In the genomic region with DNA sequence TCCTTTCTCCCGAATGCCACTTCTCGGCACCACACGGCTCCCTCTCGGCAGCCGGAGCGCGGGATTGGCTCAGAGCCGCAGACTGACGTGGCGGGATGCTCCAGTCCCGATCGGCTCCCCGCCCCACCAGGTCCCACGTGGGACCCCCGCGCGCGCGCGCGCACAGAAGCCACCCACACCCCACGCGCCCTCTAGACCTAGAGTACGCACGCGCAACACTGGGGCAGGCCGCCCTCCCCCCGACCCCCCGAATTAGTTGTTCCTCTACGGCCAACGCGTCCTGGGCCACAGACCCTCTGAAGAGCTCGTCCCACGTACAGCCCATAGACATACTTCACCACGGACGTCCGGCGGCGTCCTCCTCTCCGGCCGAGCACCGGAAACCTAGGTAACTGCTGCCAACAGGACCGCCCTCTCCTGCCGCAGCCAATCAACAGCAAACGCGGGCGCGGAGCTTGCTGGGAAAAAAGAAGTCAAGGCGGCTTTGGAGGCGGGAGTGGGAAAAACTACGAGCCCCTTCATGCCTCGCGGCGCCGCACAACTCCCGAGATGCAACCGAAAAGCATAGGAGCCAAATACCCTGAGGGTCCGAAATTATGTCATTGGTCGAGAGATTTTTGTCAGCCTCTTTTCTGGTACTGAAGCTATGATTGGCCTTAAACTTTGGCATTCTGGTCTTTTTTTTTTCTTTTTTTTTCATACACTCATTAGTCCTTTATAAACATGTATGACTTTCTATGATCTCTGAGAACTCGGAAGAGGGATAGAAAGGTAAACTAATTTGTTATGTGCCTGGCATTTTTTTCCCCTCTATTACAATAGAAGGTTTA, we compare ENCODE assay signal across 8 mouse cellular contexts. TPM values are rescaled to one million over a fixed set of nuclear protein-coding genes. Genes with fewer than 3 reads are reported as not detected.
DNase-seq lines count a peak whose midpoint lies in the region; ATAC-seq and TF ChIP-seq lines count a peak whose summit lies in the region.

Gene Txlna (minus strand): TSS at position 428 of the 830 bp plus-strand sequence.

- peak within 1 kb of the TSS; percentile 95 for H3K27ac ChIP-seq in embryonic facial prominence, embryonic 13.5 days
- peak within 1 kb of the TSS; percentile 94 for H3K27ac ChIP-seq in kidney, adult 2 months (ENCODE audit: insufficient read depth, low read depth, low read length)
- peak within 1 kb of the TSS; percentile 93 for H3K27ac ChIP-seq in limb, embryonic 12.5 days
- H3K27ac ChIP-seq in midbrain, embryonic 15.5 days, result peak within 1 kb of the TSS; percentile 97
- H3K27ac ChIP-seq in spleen, adult 2 months (ENCODE audit: insufficient read depth, low read length), result peak within 1 kb of the TSS; percentile 90

- H3K4me3 ChIP-seq in embryonic facial prominence, embryonic 13.5 days, result peak within 1 kb of the TSS; percentile 55
- peak within 1 kb of the TSS; percentile 94 for H3K4me3 ChIP-seq in kidney, adult 2 months (ENCODE audit: insufficient read depth, low read depth, low read length)
- peak within 1 kb of the TSS; percentile 67 for H3K4me3 ChIP-seq in limb, embryonic 12.5 days (replicated peaks)
- peak within 1 kb of the TSS; percentile 74 for H3K4me3 ChIP-seq in midbrain, embryonic 15.5 days
- H3K4me3 ChIP-seq in spleen, adult 2 months (ENCODE audit: extremely low read depth, insufficient read depth, insufficient read length), result peak within 1 kb of the TSS; percentile 79

- TF ChIP-seq POLR2A in kidney, adult 2 months (IDR thresholded peaks at IDR 0.05; ENCODE audit: low read depth, low read length), result peak; percentile 41
- TF ChIP-seq POLR2A in spleen, adult 2 months (IDR thresholded peaks at IDR 0.05; ENCODE audit: low read depth, low read length), result peak; percentile 80

- no peak for TF ChIP-seq CTCF in kidney, adult 2 months (conservative IDR thresholded peaks at IDR 0.05; ENCODE audit: insufficient read depth, insufficient read length, low read depth, low read length)
- TF ChIP-seq CTCF in spleen, adult 2 months (IDR thresholded peaks at IDR 0.05; ENCODE audit: extremely low read depth, insufficient read depth, insufficient read length, insufficient replicate concordance), result no peak

- peak; percentile 93 for ATAC-seq in embryonic facial prominence, embryonic 13.5 days (ENCODE audit: insufficient number of reproducible peaks, insufficient read depth, low FRiP score, low TSS enrichment, low read depth)
- ATAC-seq in limb, embryonic 12.5 days (ENCODE audit: insufficient number of reproducible peaks, insufficient read depth, low FRiP score, low TSS enrichment, low read depth), result peak; percentile 96
- peak; percentile 97 for ATAC-seq in midbrain, embryonic 15.5 days (replicated peaks)

- H3K27me3 ChIP-seq in embryonic facial prominence, embryonic 13.5 days, result no peaks in the 10 kb centered on the region
- H3K27me3 ChIP-seq in kidney, adult 2 months (replicated peaks; ENCODE audit: control insufficient read depth, insufficient read depth, low read length), result no peaks in the 10 kb centered on the region
- no peaks in the 10 kb centered on the region for H3K27me3 ChIP-seq in limb, embryonic 12.5 days
- no peaks in the 10 kb centered on the region for H3K27me3 ChIP-seq in midbrain, embryonic 15.5 days (replicated peaks)
- no peaks in the 10 kb centered on the region for H3K27me3 ChIP-seq in spleen, adult 2 months (ENCODE audit: control insufficient read depth, insufficient read depth, low read length)

- peak within 1 kb of the TSS; percentile 80 for H3K4me2 ChIP-seq in embryonic facial prominence, embryonic 13.5 days
- peak within 1 kb of the TSS; percentile 94 for H3K4me2 ChIP-seq in limb, embryonic 12.5 days
- peak within 1 kb of the TSS; percentile 95 for H3K4me2 ChIP-seq in midbrain, embryonic 15.5 days

- peak; percentile 96 for DNase-seq in 3134 (ENCODE audit: extremely low read depth, insufficient read length, low spot score)
- peak; percentile 97 to 98 for DNase-seq in adrenal gland, postnatal 36 days
- DNase-seq in heart, adult 18-20 months, result peak; percentile 98
- DNase-seq in kidney, adult 2 months, result peak; percentile 99
- DNase-seq in spleen, adult 2 months (ENCODE audit: low read depth in 1 of 2, low spot score in 2 of 2), result peak; percentile 88 to 96

- H3K36me3 ChIP-seq in embryonic facial prominence, embryonic 13.5 days, result peaks cover 57% of the 10 kb centered on the region
- peaks cover 2% of the 10 kb centered on the region; the same call in 1 of the 2 replicates for H3K36me3 ChIP-seq in kidney, adult 2 months (ENCODE audit: control insufficient read depth, insufficient read depth, low read length)
- peaks cover 62% of the 10 kb centered on the region for H3K36me3 ChIP-seq in limb, embryonic 12.5 days
- H3K36me3 ChIP-seq in midbrain, embryonic 15.5 days (replicated peaks), result peaks cover 21% of the 10 kb centered on the region; the same call in 1 of the 2 replicates
- H3K36me3 ChIP-seq in spleen, adult 2 months (ENCODE audit: control insufficient read depth, insufficient read depth, low read length), result peaks cover 17% of the 10 kb centered on the region

- WGBS in embryonic facial prominence, embryonic 13.5 days, result under 1% methylated on average over 60 of the region's 60 CpGs
- under 1% methylated on average over 59 of the region's 60 CpGs for WGBS in kidney, adult 2 months
- under 1% methylated on average over 60 of the region's 60 CpGs for WGBS in limb, embryonic 12.5 days
- WGBS in midbrain, embryonic 15.5 days, result under 1% methylated on average over 50 of the region's 60 CpGs
- under 1% methylated on average over 60 of the region's 60 CpGs for WGBS in spleen, adult 2 months

- peak within 1 kb of the TSS; percentile 81 for H3K9ac ChIP-seq in embryonic facial prominence, embryonic 13.5 days
- H3K9ac ChIP-seq in limb, embryonic 12.5 days (replicated peaks), result peak within 1 kb of the TSS; percentile 84
- H3K9ac ChIP-seq in midbrain, embryonic 15.5 days, result peak within 1 kb of the TSS; percentile 65

- peaks cover 35% of the 10 kb centered on the region for H3K4me1 ChIP-seq in embryonic facial prominence, embryonic 13.5 days
- H3K4me1 ChIP-seq in kidney, adult 2 months (ENCODE audit: control insufficient read depth, insufficient read depth, low read length), result peaks cover 7% of the 10 kb centered on the region; the same call in 1 of the 2 replicates
- H3K4me1 ChIP-seq in limb, embryonic 12.5 days (replicated peaks), result peaks cover 26% of the 10 kb centered on the region
- peaks cover 26% of the 10 kb centered on the region for H3K4me1 ChIP-seq in midbrain, embryonic 15.5 days
- peaks cover 4% of the 10 kb centered on the region; the same call in 1 of the 2 replicates for H3K4me1 ChIP-seq in spleen, adult 2 months (ENCODE audit: control insufficient read depth, insufficient read depth, insufficient read length)

- H3K9me3 ChIP-seq in embryonic facial prominence, embryonic 13.5 days, result no peaks in the 10 kb centered on the region
- no peaks in the 10 kb centered on the region for H3K9me3 ChIP-seq in limb, embryonic 12.5 days
- no peaks in the 10 kb centered on the region for H3K9me3 ChIP-seq in midbrain, embryonic 15.5 days

RNA-seq across cellular contexts. Expression of gene Txlna, which starts in this region (rescaled TPM):
- 10 to 100 TPM; 61.0 to 69.8 TPM for total RNA-seq in adrenal gland, postnatal 36 days (2021)
- polyA plus RNA-seq in embryonic facial prominence, embryonic 13.5 days (2015; fragmentation: Nextera tagmentation; extraction: Ambion mirVana), result 90.7 and 92.9 TPM in 2 replicates
- 10 to 100 TPM; 22.8 to 24.4 TPM for total RNA-seq in heart, adult 18-20 months (2021)
- polyA plus RNA-seq in kidney, adult 2 months (2012; rRNA removed), result 22.7 and 24.3 TPM in 2 replicates
- polyA plus RNA-seq in limb, embryonic 12.5 days (2016; fragmentation: Nextera tagmentation; extraction: Ambion mirVana), result 106 and 109 TPM in 2 replicates
- polyA plus RNA-seq in midbrain, embryonic 15.5 days (2015; fragmentation: Nextera tagmentation; extraction: Ambion mirVana), result 52.7 and 59.2 TPM in 2 replicates
- 20.1 and 25.1 TPM in 2 replicates for polyA plus RNA-seq in spleen, adult 2 months (2012; rRNA removed)

Comparison
In these comparisons a context has a peak if more than half of its experiments do, and no peak if none do; other contexts are left out.
1. Peak in every context shown above with its lines: DNase-seq, ATAC-seq, H3K4me3 ChIP-seq and H3K27ac ChIP-seq.